In genomic region chr16:90656571-90657011, GRCm38 (mm10) we compare ENCODE assay signal across 9 mouse cellular contexts.
DNase-seq lines count a peak whose midpoint lies in the region; ATAC-seq and TF ChIP-seq lines count a peak whose summit lies in the region.
"Had no signal": no experiment of that assay in that cellular context is flagged by ENCODE, and none has a peak within 500 bp of the region (broad histone marks: within the 10 kb centered on the region; RNA-seq: fewer than 3 reads in every experiment).

No protein-coding gene starts in this region.

- no peaks in the 10 kb centered on the region for H3K4me1 ChIP-seq in lung, postnatal 0 days (ENCODE audit: insufficient read depth, low read depth, low read length)
- no peaks in the 10 kb centered on the region for H3K4me1 ChIP-seq in lung, adult 2 months (ENCODE audit: control insufficient read depth, insufficient read depth, low read length)
- peaks cover 25% of the 10 kb centered on the region for H3K4me1 ChIP-seq in hindbrain, embryonic 10.5 days (replicated peaks)
- peaks cover 26% of the 10 kb centered on the region for H3K4me1 ChIP-seq in limb, embryonic 10.5 days

- no peak for TF ChIP-seq EP300 in lung, postnatal 0 days (IDR thresholded peaks at IDR 0.05)

- no peak overlapping the region for H3K4me2 ChIP-seq in lung, postnatal 0 days (replicated peaks; ENCODE audit: low read depth, low read length)

- no peaks in the 10 kb centered on the region for H3K9me3 ChIP-seq in lung, postnatal 0 days (ENCODE audit: low read length)
- H3K9me3 ChIP-seq in hindbrain, embryonic 10.5 days: no peaks in the 10 kb centered on the region
- no peaks in the 10 kb centered on the region for H3K9me3 ChIP-seq in limb, embryonic 10.5 days (replicated peaks)

- DNase-seq in lung, postnatal 0 days (ENCODE audit: low spot score): peak; percentile 19
- no peak for DNase-seq in lung, adult 2 months
- DNase-seq in hindbrain, embryonic 10.5 days (ENCODE audit: low spot score): peak; percentile 74
- DNase-seq in limb, embryonic 10.5 days (ENCODE audit: low spot score): peak; percentile 72
- peak; percentile 7 for DNase-seq in yolk sac, embryonic 10.5 days (ENCODE audit: low spot score)
- no peak for DNase-seq in spleen, postnatal 14 days (ENCODE audit: low spot score in 2 of 2)
- DNase-seq in thymus, postnatal 14 days: no peak
- no peak for DNase-seq in frontal cortex, adult 2 months (ENCODE audit: extremely low spot score in 1 of 2, low spot score in 1 of 2)

- H3K27me3 ChIP-seq in lung, postnatal 0 days (replicated peaks; ENCODE audit: insufficient read depth, low read length): no peaks in the 10 kb centered on the region
- H3K27me3 ChIP-seq in hindbrain, embryonic 10.5 days (ENCODE audit: insufficient read depth, poor library complexity, severe bottlenecking): no peaks in the 10 kb centered on the region; the same call in 1 of the 2 replicates
- no peaks in the 10 kb centered on the region for H3K27me3 ChIP-seq in limb, embryonic 10.5 days (ENCODE audit: low read depth, poor library complexity, severe bottlenecking)

- H3K4me3 ChIP-seq in lung, postnatal 0 days (ENCODE audit: low read depth, low read length): no peak overlapping the region
- no peak overlapping the region for H3K4me3 ChIP-seq in lung, adult 2 months (replicated peaks; ENCODE audit: extremely low read depth, low read depth, low read length)
- H3K4me3 ChIP-seq in hindbrain, embryonic 10.5 days: no peak overlapping the region
- no peak overlapping the region for H3K4me3 ChIP-seq in limb, embryonic 10.5 days

- H3K36me3 ChIP-seq in lung, postnatal 0 days (ENCODE audit: insufficient read depth, low read length): no peaks in the 10 kb centered on the region
- no peaks in the 10 kb centered on the region for H3K36me3 ChIP-seq in hindbrain, embryonic 10.5 days
- no peaks in the 10 kb centered on the region for H3K36me3 ChIP-seq in limb, embryonic 10.5 days
- H3K36me3 ChIP-seq: G1E had no signal

- TF ChIP-seq CTCF in lung, postnatal 0 days (IDR thresholded peaks at IDR 0.05): no peak
- no peak for TF ChIP-seq CTCF in lung, adult 2 months (IDR thresholded peaks at IDR 0.05; ENCODE audit: insufficient read depth, low read length)

- H3K9ac ChIP-seq in lung, postnatal 0 days (replicated peaks; ENCODE audit: low read depth): no peak overlapping the region

- 0 out of 2 replicates have a peak, but pooled peaks have one; percentile 9 for ATAC-seq in lung, postnatal 0 days

- whole genome bisulfite sequencing in lung, postnatal 0 days: 56% methylated on average over 16 of the region's 16 CpGs
- 72% methylated on average over 16 of the region's 16 CpGs for WGBS in lung, adult 2 months
- 39% methylated on average over 16 of the region's 16 CpGs for WGBS in hindbrain, embryonic 10.5 days
- WGBS in limb, embryonic 10.5 days: 25% methylated on average over 16 of the region's 16 CpGs

- TF ChIP-seq POLR2A in lung, adult 2 months (IDR thresholded peaks at IDR 0.05; ENCODE audit: borderline replicate concordance, extremely low read depth, low read depth, low read length): no peak

- H3K27ac ChIP-seq in lung, postnatal 0 days (ENCODE audit: low read length): no peak overlapping the region
- H3K27ac ChIP-seq in hindbrain, embryonic 10.5 days: peak overlapping the region; percentile 82
- peak overlapping the region; percentile 82 for H3K27ac ChIP-seq in limb, embryonic 10.5 days

Comparison
In these comparisons a context has a peak if more than half of its experiments do, and no peak if none do; other contexts are left out.
1. DNase-seq: peak in lung, postnatal 0 days (single experiment), hindbrain, embryonic 10.5 days (single experiment), limb, embryonic 10.5 days (single experiment) and yolk sac, embryonic 10.5 days (single experiment); none in lung, adult 2 months (single experiment), spleen, postnatal 14 days (0 of 2), thymus, postnatal 14 days (single experiment) and frontal cortex, adult 2 months (0 of 2).